15 mouse cellular contexts compared by ENCODE assay signal in the genomic region with DNA sequence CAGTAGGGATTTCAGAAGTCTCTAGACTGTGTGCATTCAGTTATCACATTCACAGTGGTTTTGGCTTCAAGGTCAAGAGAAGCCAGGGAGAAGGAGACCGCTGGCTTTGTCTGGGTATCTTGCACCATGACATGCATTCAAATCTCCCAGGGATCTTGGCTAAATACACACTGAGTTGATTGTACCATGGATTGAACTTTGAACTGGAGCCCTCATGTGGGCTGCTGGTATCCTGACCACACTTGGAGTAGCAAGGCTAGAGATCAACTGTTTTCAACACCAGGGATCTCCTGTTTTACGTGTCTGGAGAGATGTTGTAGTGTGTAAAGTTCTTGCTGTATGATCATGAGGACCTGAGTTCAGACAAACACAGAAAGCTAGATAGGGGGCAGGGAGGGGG.
"Had no signal": no experiment of that assay in that cellular context is flagged by ENCODE, and none has a peak within 500 bp of the region (broad histone marks: within the 10 kb centered on the region; RNA-seq: fewer than 3 reads in every experiment).

No protein-coding gene starts in this region.

- H3K4me2 ChIP-seq: neural tube, embryonic 15.5 days; stomach, embryonic 15.5 days had no signal

- H3K4me3 ChIP-seq: neural tube, embryonic 15.5 days; stomach, embryonic 15.5 days had no signal

- DNase-seq: retina, postnatal 1 day; right cerebral cortex, adult 18-20 months; right cerebral cortex, postnatal 14 days; right cerebral cortex, postnatal 25 days; right cerebral cortex, postnatal 4 days; spleen, adult 18-20 months; thymus, adult 18-20 months; thymus, adult 2 months; thymus, postnatal 14 days; thymus, postnatal 25 days; thymus, postnatal 36 days; thymus, postnatal 4 days had no signal

- H3K36me3 ChIP-seq: neural tube, embryonic 15.5 days; stomach, embryonic 15.5 days had no signal

- H3K9ac ChIP-seq: neural tube, embryonic 15.5 days; stomach, embryonic 15.5 days had no signal

- H3K9me3 ChIP-seq: neural tube, embryonic 15.5 days; stomach, embryonic 15.5 days had no signal

- H3K27ac ChIP-seq: neural tube, embryonic 15.5 days; stomach, embryonic 15.5 days; stomach, postnatal 0 days had no signal

- H3K27me3 ChIP-seq: stomach, embryonic 15.5 days had no signal
